Mouse (Mus musculus): ENCODE measurements around the gene Lipe. TPM values are rescaled to one million over a fixed set of nuclear protein-coding genes. Genes with fewer than 3 reads are reported as not detected.
A peak's percentile ranks its signal among the peaks of the same experiment; 100 is the strongest.

Lipe gene
- polyA plus RNA-seq, 1 experiment from 2014 or later: 5.6 TPM

GRCm38 (mm10) chr7:25394754-25395153 lies 3.8 kb downstream of the Lipe start:
- Histone ChIP-seq H3K4me2 (peak overlapping the region; percentile 90), H3K36me3 (no peaks in the 10 kb centered on the region), H3K27me3 (no peaks in the 10 kb centered on the region), H3K4me3 (peak overlapping the region; percentile 81), H3K9me3 (replicated peaks) (no peaks in the 10 kb centered on the region), H3K4me1 (replicated peaks) (peaks cover 41% of the 10 kb centered on the region), H3K27ac (peak overlapping the region; percentile 71), H3K9ac (peak overlapping the region; percentile 75)
- ATAC-seq (replicated peaks; ENCODE audit: insufficient number of reproducible peaks, insufficient read depth, low FRiP score, low read depth): no peak
- WGBS: 15% methylated on average over 7 of the region's 7 CpGs

GRCm38 (mm10) chr7:25393451-25394210 lies 4.9 kb downstream of the Lipe start:
- Histone ChIP-seq H3K4me2 (peak overlapping the region; percentile 90), H3K4me1 (replicated peaks) (peaks cover 45% of the 10 kb centered on the region), H3K4me3 (peak overlapping the region; percentile 81; the same call in 1 of the 2 replicates), H3K9me3 (replicated peaks) (no peaks in the 10 kb centered on the region), H3K9ac (0 out of 2 replicates have a peak overlapping the region, but pooled peaks have one; percentile 75), H3K36me3 (no peaks in the 10 kb centered on the region), H3K27ac (no peak overlapping the region), H3K27me3 (no peaks in the 10 kb centered on the region)
- WGBS: 76% methylated on average over 8 of the region's 8 CpGs
- ATAC-seq (replicated peaks; ENCODE audit: insufficient number of reproducible peaks, insufficient read depth, low FRiP score, low read depth): no peak

DNA sequence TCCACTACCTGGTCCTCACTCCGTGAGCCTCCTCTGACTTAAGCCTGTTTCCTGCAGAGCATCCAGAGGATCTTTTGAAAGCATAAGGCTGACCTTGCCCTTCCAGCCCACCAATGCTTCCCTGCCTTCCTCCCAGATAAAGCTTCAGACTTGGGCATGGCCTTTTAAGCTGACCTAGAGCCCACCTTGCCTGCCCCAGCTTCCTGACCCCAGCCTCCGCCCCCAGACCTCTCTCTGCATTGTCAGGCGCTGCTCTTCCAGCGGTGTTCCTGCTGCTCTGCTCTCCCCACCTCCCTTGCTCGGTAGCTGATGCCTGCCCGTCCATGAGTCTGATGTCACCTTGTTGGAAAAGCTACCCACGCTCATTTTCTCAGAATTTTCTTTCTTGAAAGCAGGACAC lies 5.7 kb downstream of the Lipe start:
- Histone ChIP-seq H3K9ac (no peak overlapping the region), H3K4me2 (no peak overlapping the region)

GRCm38 (mm10) chr7:25391856-25392453 lies 6.6 kb downstream of the Lipe start:
- no peak overlapping the region for H3K9ac ChIP-seq
- no peak overlapping the region for H3K4me3 ChIP-seq
- ATAC-seq (replicated peaks; ENCODE audit: insufficient number of reproducible peaks, insufficient read depth, low FRiP score, low read depth): no peak
- peaks cover 57% of the 10 kb centered on the region for H3K4me1 ChIP-seq (replicated peaks)
- H3K36me3 ChIP-seq: peaks cover 9% of the 10 kb centered on the region; the same call in 1 of the 2 replicates
- no peak overlapping the region for H3K27ac ChIP-seq
- H3K9me3 ChIP-seq (replicated peaks): no peaks in the 10 kb centered on the region
- 76% methylated on average over 2 of the region's 2 CpGs for WGBS
- H3K27me3 ChIP-seq: no peaks in the 10 kb centered on the region
- no peak overlapping the region for H3K4me2 ChIP-seq

More for the DNA sequence above, 5.7 kb downstream of the Lipe start:
- WGBS: 53% methylated on average over 7 of the region's 7 CpGs
- peaks cover 7% of the 10 kb centered on the region; the same call in 1 of the 2 replicates for H3K36me3 ChIP-seq
- no peaks in the 10 kb centered on the region for H3K9me3 ChIP-seq (replicated peaks)
- H3K27ac ChIP-seq: no peak overlapping the region
- no peak for ATAC-seq (replicated peaks; ENCODE audit: insufficient number of reproducible peaks, insufficient read depth, low FRiP score, low read depth)
- peaks cover 48% of the 10 kb centered on the region for H3K4me1 ChIP-seq (replicated peaks)
- H3K4me3 ChIP-seq: no peak overlapping the region
- no peaks in the 10 kb centered on the region for H3K27me3 ChIP-seq

- H3K36me3 ChIP-seq: peaks cover 9% of the 10 kb centered on the region; the same call in 1 of the 2 replicates
- no peaks in the 10 kb centered on the region for H3K9me3 ChIP-seq (replicated peaks)
- H3K9ac ChIP-seq: peak overlapping the region; percentile 15; the same call in 1 of the 2 replicates
- peaks cover 60% of the 10 kb centered on the region for H3K4me1 ChIP-seq (replicated peaks)
- no peak overlapping the region for H3K27ac ChIP-seq
- WGBS: 58% methylated on average over 2 of the region's 2 CpGs
- ATAC-seq (replicated peaks; ENCODE audit: insufficient number of reproducible peaks, insufficient read depth, low FRiP score, low read depth): no peak
- H3K4me3 ChIP-seq: no peak overlapping the region
- H3K27me3 ChIP-seq: no peaks in the 10 kb centered on the region
- no peak overlapping the region for H3K4me2 ChIP-seq
Measured at GRCm38 (mm10) chr7:25390986-25391385, 7.5 kb downstream of the Lipe start.

GRCm38 (mm10) chr7:25390054-25390770 lies 8.3 kb downstream of the Lipe start:
- Histone ChIP-seq H3K27ac (peak overlapping the region; percentile 25; the same call in 1 of the 2 replicates), H3K9me3 (replicated peaks) (no peaks in the 10 kb centered on the region), H3K4me3 (no peak overlapping the region), H3K4me2 (no peak overlapping the region), H3K9ac (no peak overlapping the region), H3K27me3 (no peaks in the 10 kb centered on the region), H3K4me1 (replicated peaks) (peaks cover 67% of the 10 kb centered on the region), H3K36me3 (peaks cover 9% of the 10 kb centered on the region; the same call in 1 of the 2 replicates)
- ATAC-seq (replicated peaks; ENCODE audit: insufficient number of reproducible peaks, insufficient read depth, low FRiP score, low read depth): no peak
- WGBS: 46% methylated on average over 8 of the region's 8 CpGs

GRCm38 (mm10) chr7:25388916-25389315 lies 9.6 kb downstream of the Lipe start:
- H3K9me3 ChIP-seq (replicated peaks): no peaks in the 10 kb centered on the region
- no peak for ATAC-seq (replicated peaks; ENCODE audit: insufficient number of reproducible peaks, insufficient read depth, low FRiP score, low read depth)
- H3K4me1 ChIP-seq (replicated peaks): peaks cover 59% of the 10 kb centered on the region
- H3K27me3 ChIP-seq: no peaks in the 10 kb centered on the region
- 0 out of 2 replicates have a peak overlapping the region, but pooled peaks have one; percentile 4 for H3K27ac ChIP-seq
- 82% methylated on average over 7 of the region's 7 CpGs for WGBS
- no peak overlapping the region for H3K4me2 ChIP-seq
- peaks cover 15% of the 10 kb centered on the region for H3K36me3 ChIP-seq
- no peak overlapping the region for H3K9ac ChIP-seq
- H3K4me3 ChIP-seq: no peak overlapping the region

GRCm38 (mm10) chr7:25387811-25388440 lies 10.6 kb downstream of the Lipe start:
- WGBS: 89% methylated on average over 18 of the region's 18 CpGs

GRCm38 (mm10) chr7:25385850-25386555 lies 12.5 kb downstream of the Lipe start:
- Histone ChIP-seq H3K4me3 (peak overlapping the region; percentile 8; the same call in 1 of the 2 replicates), H3K4me2 (peak overlapping the region; percentile 44), H3K9ac (peak overlapping the region; percentile 42), H3K27ac (peak overlapping the region; percentile 81), H3K4me1 (replicated peaks) (peaks cover 47% of the 10 kb centered on the region), H3K9me3 (replicated peaks) (no peaks in the 10 kb centered on the region), H3K27me3 (no peaks in the 10 kb centered on the region), H3K36me3 (peaks cover 20% of the 10 kb centered on the region)
- peak; percentile 80 for ATAC-seq (replicated peaks; ENCODE audit: insufficient number of reproducible peaks, insufficient read depth, low FRiP score, low read depth)
- 45% methylated on average over 12 of the region's 12 CpGs for WGBS

More at GRCm38 (mm10) chr7:25387811-25388440, 10.6 kb downstream of the Lipe start:
- no peak overlapping the region for H3K9ac ChIP-seq
- ATAC-seq (replicated peaks; ENCODE audit: insufficient number of reproducible peaks, insufficient read depth, low FRiP score, low read depth): no peak
- peak overlapping the region; percentile 81; the same call in 1 of the 2 replicates for H3K27ac ChIP-seq
- peaks cover 49% of the 10 kb centered on the region for H3K4me1 ChIP-seq (replicated peaks)
- H3K36me3 ChIP-seq: peaks cover 19% of the 10 kb centered on the region
- no peaks in the 10 kb centered on the region for H3K27me3 ChIP-seq
- H3K4me3 ChIP-seq: no peak overlapping the region
- no peaks in the 10 kb centered on the region for H3K9me3 ChIP-seq (replicated peaks)
- H3K4me2 ChIP-seq: no peak overlapping the region

- Histone ChIP-seq H3K27me3 (no peaks in the 10 kb centered on the region), H3K4me1 (replicated peaks) (peaks cover 46% of the 10 kb centered on the region), H3K9ac (no peak overlapping the region), H3K27ac (peak overlapping the region; percentile 81; the same call in 1 of the 2 replicates), H3K4me2 (no peak overlapping the region), H3K9me3 (replicated peaks) (no peaks in the 10 kb centered on the region), H3K4me3 (no peak overlapping the region), H3K36me3 (peaks cover 20% of the 10 kb centered on the region)
- no peak for ATAC-seq (replicated peaks; ENCODE audit: insufficient number of reproducible peaks, insufficient read depth, low FRiP score, low read depth)
- WGBS: 86% methylated on average over 12 of the region's 12 CpGs
Measured at GRCm38 (mm10) chr7:25385259-25385658, 13.3 kb downstream of the Lipe start.
